Mouse (Mus musculus) liver, embryonic 11.5 days (tissue): ENCODE measurements around the gene Med13. TPM values are rescaled to one million over a fixed set of nuclear protein-coding genes. Genes with fewer than 3 reads are reported as not detected.

Source experiments
- ATAC-seq: fragments of 200-750 bp; cut with Nextera tagmentation; replicated peaks from 2 replicates; pipeline ENCODE4 v1.8.0; 2017; ENCODE audit warnings: moderate number of reproducible peaks, mild to moderate bottlenecking, moderate TSS enrichment, moderate library complexity; ENCODE audit not compliant: low FRiP score
- DNase-seq: peaks from one replicate; pipeline ENCODE4 v3.0.0-alpha.2; 2017; ENCODE audit warnings: low spot score
- H3K27ac ChIP-seq: fragments of 300-500 bp; sonication (generic); 2 replicates; pipeline ENCODE4 v1.5.1; 2014; ENCODE audit warnings: mild to moderate bottlenecking, low read depth, low read length, control low read depth
- H3K27me3 ChIP-seq: fragments of 300-500 bp; sonication (generic); replicated peaks from 2 replicates; pipeline ENCODE4 v1.6.1; 2014; ENCODE audit warnings: low read length, mixed read lengths; ENCODE audit not compliant: control insufficient read depth, insufficient read depth
- H3K36me3 ChIP-seq: fragments of 300-500 bp; sonication (generic); 2 replicates; pipeline ENCODE4 v1.6.1; 2014; ENCODE audit warnings: mild to moderate bottlenecking, low read length, moderate library complexity, mixed read lengths; ENCODE audit not compliant: control insufficient read depth, insufficient read depth
- H3K4me1 ChIP-seq: fragments of 300-500 bp; sonication (generic); replicated peaks from 2 replicates; pipeline ENCODE4 v1.6.1; 2014; ENCODE audit warnings: low read length, mixed read lengths; ENCODE audit not compliant: control insufficient read depth, insufficient read depth
- H3K4me2 ChIP-seq: fragments of 300-500 bp; sonication (generic); 2 replicates; pipeline ENCODE4 v1.6.1; 2014; ENCODE audit warnings: mild to moderate bottlenecking, control low read depth, moderate library complexity
- H3K4me3 ChIP-seq: fragments of 300-500 bp; sonication (generic); 2 replicates; pipeline ENCODE4 v1.5.1; 2014; ENCODE audit warnings: low read depth, low read length, control low read depth
- H3K9ac ChIP-seq: fragments of 300-500 bp; sonication (generic); 2 replicates; pipeline ENCODE4 v1.6.1; 2014; ENCODE audit warnings: low read depth, low read length, control low read depth
- H3K9me3 ChIP-seq: fragments of 300-500 bp; sonication (generic); 2 replicates; pipeline ENCODE4 v1.6.1; 2016; ENCODE audit warnings: low read length, inconsistent platforms, mixed read lengths; ENCODE audit not compliant: control insufficient read depth
- WGBS: fragments of 180-500 bp; shearing (Covaris S2); extraction: QIAGEN DNeasy Blood & Tissue Kit; methylation state at CpG from one replicate; pipeline ENCODE4 v1.1.7; 2014; 5-methylcytosine and 5-hydroxymethylcytosine counted together
- polyA plus RNA-seq: library from polyadenylated mRNA; unstranded; fragments of >200 nt; fragmentation: Nextera tagmentation; extraction: Ambion mirVana; gene quantifications from 2 replicates; pipeline ENCODE4 v1.2.1, GENCODE M21; 2014

The Med13 gene
- 7.6 and 8.9 TPM in 2 replicates for polyA plus RNA-seq

DNA sequence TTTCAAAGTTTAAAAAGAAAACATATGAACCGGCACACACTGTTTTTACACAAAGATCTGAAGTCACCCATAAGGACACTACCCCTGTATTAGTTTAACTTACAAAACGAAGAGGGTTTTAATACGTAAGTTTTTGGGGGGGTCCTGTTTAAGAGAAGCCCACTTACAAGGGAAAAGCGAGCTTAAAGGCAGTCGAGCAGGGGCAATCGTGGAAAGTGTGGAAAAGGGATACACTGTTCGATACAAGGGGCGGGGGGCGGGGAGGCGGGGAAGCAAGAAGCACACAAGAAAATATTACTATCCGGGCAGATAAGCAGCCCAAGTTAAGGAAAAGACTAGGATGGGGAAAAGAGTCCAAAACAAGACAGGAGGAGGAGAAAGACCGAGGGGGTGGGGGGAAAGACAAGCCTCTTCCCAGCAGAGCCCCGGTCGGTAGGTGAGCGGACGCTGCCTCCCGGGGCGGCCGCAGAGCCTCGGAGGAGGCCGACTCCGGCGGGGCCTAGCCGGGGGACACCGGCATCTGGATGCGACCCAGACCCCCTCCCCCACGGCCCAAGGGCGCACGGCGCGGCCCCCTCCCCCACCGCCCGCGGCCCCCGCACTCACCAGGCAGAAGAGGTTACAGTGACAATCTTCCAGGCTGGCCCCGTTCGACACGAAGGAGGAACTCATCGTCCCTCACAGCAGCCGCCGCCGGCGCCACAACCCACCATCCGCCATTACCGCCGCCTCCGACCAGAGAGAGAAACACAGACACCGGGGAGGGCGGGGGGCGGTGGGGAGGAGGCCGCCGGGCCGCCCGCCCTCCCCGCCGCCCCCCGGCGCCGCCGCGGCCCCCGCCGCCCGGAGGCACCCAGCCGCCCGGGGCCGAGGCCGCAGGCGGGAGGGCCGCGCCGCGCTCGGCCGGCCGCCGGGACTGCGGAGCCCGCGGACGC lies at the start of gene Med13:
Gene Med13, minus strand, starts transcription at position 749 of the 935 bp plus-strand sequence.
- Histone ChIP-seq H3K36me3 (peaks cover 6% of the 10 kb centered on the region; the same call in 1 of the 2 replicates), H3K27me3 (no peaks in the 10 kb centered on the region), H3K4me2 (peak within 1 kb of the TSS; percentile 81), H3K9me3 (no peaks in the 10 kb centered on the region), H3K9ac (peak within 1 kb of the TSS; percentile 98), H3K4me1 (peaks cover 14% of the 10 kb centered on the region), H3K27ac (peak within 1 kb of the TSS; percentile 99), H3K4me3 (peak within 1 kb of the TSS; percentile 95)
- DNase-seq (peak; percentile 75), ATAC-seq (peak; percentile 55)
- 1% methylated on average over 67 of the region's 81 CpGs for WGBS

DNA sequence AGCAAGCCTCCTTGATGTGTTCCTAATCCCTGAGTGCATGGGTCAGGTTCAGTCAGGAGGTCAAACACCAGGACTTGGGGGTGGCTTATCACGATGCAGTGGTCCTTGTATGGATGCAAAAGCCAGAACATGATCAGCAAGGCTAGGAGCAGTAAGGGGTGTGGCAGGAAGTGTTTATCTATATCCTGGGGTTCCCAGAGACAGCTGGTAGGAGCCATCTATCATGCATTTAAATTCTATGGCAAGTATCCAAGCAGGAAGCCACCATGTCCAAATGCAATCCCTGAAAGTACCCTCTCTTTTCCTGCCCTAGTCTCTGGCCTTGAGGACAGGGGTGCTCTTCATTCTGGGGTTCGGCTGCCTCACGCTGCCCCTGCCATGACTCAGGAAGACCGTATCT lies 47.2 kb upstream of the Med13 start:
- no peak for ATAC-seq
- H3K36me3 ChIP-seq = no peaks in the 10 kb centered on the region

DNA sequence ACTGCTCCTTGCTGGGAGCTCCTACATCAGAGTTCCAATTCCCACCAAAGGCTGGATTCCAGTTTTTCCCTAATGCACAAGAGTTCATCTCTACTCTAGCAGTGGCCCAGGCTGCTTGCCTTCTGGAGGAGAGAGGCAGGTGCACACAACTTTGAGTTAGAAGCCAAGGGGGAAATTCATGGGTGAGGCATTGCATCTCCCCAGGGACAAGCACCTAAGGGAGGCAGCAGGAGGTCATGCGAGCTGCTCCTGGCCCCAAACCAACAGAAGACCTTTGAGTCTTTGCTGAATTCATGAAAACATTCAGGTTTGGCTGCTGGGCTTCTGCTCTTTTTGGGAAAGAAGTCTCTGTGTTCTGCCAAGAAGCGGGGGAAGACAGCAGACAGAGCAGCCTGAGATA lies 46.4 kb upstream of the Med13 start:
- H3K4me2 ChIP-seq = no peak overlapping the region
- H3K36me3 ChIP-seq = no peaks in the 10 kb centered on the region
- 88% methylated on average over 2 of the region's 2 CpGs for WGBS
- ATAC-seq = no peak
- peaks cover 9% of the 10 kb centered on the region for H3K4me1 ChIP-seq
- no peak for DNase-seq
- H3K27me3 ChIP-seq = no peaks in the 10 kb centered on the region
- H3K27ac ChIP-seq = no peak overlapping the region
- H3K4me3 ChIP-seq = no peak overlapping the region
- no peak overlapping the region for H3K9ac ChIP-seq
- H3K9me3 ChIP-seq = no peaks in the 10 kb centered on the region

More for the DNA sequence above, 47.2 kb upstream of the Med13 start:
- no peak for DNase-seq
- Histone ChIP-seq H3K27ac (no peak overlapping the region), H3K9ac (no peak overlapping the region), H3K4me1 (peaks cover 9% of the 10 kb centered on the region), H3K4me3 (no peak overlapping the region), H3K4me2 (no peak overlapping the region), H3K9me3 (no peaks in the 10 kb centered on the region), H3K27me3 (no peaks in the 10 kb centered on the region)
- WGBS = 67% methylated on average over 4 of the region's 4 CpGs

DNA sequence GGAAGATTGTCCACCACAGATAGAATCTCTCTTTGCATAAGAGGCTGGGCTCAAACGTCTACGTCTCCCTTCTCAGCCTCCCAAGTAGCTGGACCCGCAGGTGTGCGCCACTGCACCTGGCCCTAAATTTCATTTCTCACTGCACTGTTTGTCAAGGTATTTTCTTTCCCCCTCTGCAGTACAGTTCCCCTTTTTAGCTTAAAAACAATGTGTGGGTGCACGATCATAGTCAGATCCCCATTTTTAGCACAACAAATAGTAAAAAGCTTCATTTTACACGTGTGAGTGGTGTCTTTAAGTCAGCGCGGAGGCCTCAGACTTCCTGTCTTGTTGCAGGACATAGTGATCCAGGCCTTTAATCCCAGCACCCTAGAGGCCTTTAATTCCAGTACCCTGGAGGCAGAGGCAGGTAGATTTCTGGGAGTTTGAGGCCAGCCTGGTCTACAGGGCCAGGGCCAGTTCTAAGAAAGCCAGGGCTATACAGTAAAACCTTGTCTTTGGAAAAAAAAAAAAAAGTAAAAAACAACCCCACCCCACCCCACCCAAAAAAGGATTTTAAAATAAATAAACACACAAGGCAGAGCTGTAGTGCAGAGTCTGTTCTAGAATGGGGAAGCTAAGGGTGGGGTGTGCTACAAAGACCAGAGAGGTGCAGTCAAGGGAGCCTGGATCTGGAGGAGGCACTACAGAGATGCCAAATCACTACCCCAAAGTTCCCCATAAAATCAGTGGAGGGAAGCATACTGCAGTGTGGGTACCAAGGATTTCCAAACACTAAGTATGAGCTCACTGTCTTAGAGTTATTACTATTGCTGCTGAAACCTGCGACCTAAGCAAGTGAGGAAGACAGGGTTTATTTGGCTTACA lies 42.1 kb upstream of the Med13 start:
- DNase-seq = no peak
- ATAC-seq = no peak
- Histone ChIP-seq H3K4me2 (no peak overlapping the region), H3K9ac (no peak overlapping the region), H3K4me1 (peaks cover 22% of the 10 kb centered on the region), H3K36me3 (no peaks in the 10 kb centered on the region), H3K27me3 (no peaks in the 10 kb centered on the region), H3K4me3 (no peak overlapping the region), H3K9me3 (no peaks in the 10 kb centered on the region), H3K27ac (no peak overlapping the region)
- 83% methylated on average over 9 of the region's 9 CpGs for WGBS

DNA sequence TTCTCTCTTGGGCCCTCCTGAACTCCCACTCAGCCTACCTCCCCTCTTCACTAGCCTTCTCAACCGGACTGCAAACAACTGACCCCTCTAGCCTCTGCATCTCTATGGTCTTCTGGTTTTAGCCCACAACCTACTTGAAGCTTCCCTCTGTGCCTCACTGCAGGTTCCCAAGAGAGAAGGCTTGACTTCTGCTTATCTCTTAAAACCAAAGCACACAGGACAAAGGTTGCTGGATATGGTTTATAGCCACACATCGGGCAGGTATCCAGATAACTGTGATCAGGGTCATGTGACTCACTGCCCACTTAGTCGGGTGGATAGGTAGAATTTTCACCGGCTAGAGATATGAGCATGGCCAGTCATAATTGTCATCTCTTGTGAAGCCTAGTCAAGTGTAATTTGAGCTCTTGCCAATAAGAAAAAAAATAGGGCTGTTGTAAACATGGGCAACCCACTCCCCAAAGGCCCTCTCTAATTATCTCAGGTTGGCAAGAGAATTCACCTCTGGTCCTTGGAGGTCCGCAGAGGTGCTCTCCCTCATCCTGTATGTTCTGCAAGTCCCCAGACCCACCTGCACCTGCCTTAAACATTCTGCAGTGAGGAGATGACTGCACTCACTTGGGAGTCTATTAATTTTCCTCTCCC lies 39.7 kb upstream of the Med13 start:
- peaks cover 19% of the 10 kb centered on the region for H3K4me1 ChIP-seq
- H3K4me2 ChIP-seq = no peak overlapping the region
- H3K36me3 ChIP-seq = no peaks in the 10 kb centered on the region
- H3K27me3 ChIP-seq = no peaks in the 10 kb centered on the region
- WGBS = 53% methylated on average over 5 of the region's 5 CpGs
- ATAC-seq (no peak), DNase-seq (no peak)
- no peak overlapping the region for H3K27ac ChIP-seq
- H3K9me3 ChIP-seq = no peaks in the 10 kb centered on the region
- H3K4me3 ChIP-seq = no peak overlapping the region
- no peak overlapping the region for H3K9ac ChIP-seq

DNA sequence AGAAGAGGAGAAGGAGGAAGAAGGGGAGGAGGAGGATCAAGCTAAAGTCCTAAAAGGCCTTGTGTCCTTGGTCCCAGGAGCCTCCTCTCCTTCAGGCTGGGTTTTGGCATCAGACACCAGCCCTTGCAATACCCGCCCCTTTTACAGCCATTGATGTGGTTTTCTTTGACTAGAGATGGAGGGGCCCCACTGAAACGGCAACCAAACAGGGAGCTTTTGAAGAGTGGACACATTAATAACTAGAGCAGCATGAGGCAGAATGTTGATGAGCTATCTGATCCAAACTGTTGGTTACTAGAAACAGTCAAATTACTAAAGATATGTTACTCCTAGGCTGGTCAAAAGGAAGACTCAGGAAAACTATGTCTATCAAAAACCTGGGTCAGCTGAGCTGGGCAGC lies 39.1 kb upstream of the Med13 start:
- H3K27me3 ChIP-seq = no peaks in the 10 kb centered on the region
- no peak overlapping the region for H3K9ac ChIP-seq
- no peak overlapping the region for H3K4me3 ChIP-seq
- no peaks in the 10 kb centered on the region for H3K36me3 ChIP-seq
- peaks cover 20% of the 10 kb centered on the region for H3K4me1 ChIP-seq
- ATAC-seq (no peak), DNase-seq (no peak)
- 47% methylated on average over 2 of the region's 2 CpGs for WGBS
- H3K9me3 ChIP-seq = no peaks in the 10 kb centered on the region
- no peak overlapping the region for H3K4me2 ChIP-seq
- no peak overlapping the region for H3K27ac ChIP-seq

DNA sequence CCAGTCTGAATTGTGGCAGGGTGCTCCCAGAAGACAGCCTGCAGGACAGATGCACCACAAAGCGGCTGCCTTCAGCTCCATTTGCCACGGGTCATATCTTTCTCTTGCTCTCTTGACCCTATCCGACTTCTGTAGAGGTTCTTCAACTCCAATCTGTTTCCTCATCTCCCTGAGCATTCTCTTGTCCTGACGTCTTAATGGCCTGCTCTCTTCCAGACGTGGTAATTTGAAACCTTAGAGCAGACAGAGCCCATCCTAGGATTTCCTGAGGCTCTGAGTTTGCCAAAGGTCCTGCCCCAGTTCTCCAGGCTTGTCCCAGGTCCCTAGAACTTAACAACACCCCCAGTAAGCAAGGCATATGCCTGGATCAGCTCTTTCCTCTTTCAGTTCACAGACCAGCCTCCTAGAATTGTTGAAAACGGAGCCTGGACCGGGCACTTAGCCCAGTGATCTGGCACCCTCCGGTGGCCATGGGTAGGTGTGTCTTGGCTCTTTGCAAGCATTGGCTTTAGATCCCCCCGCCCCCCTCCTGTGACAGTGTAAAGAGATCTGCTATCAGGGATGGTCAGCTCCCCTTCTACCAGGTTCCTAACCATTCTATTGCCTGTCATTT lies 38.2 kb upstream of the Med13 start:
- Histone ChIP-seq H3K36me3 (no peaks in the 10 kb centered on the region), H3K4me2 (peak overlapping the region; percentile 49), H3K9ac (0 out of 2 replicates have a peak overlapping the region, but pooled peaks have one; percentile 2), H3K4me1 (peaks cover 21% of the 10 kb centered on the region), H3K4me3 (0 out of 2 replicates have a peak overlapping the region, but pooled peaks have one; percentile 18), H3K9me3 (no peaks in the 10 kb centered on the region), H3K27ac (peak overlapping the region; percentile 48; the same call in 1 of the 2 replicates), H3K27me3 (no peaks in the 10 kb centered on the region)
- ATAC-seq (peak; percentile 72), DNase-seq (peak; percentile 57)
- WGBS = 11% methylated on average over 9 of the region's 9 CpGs

DNA sequence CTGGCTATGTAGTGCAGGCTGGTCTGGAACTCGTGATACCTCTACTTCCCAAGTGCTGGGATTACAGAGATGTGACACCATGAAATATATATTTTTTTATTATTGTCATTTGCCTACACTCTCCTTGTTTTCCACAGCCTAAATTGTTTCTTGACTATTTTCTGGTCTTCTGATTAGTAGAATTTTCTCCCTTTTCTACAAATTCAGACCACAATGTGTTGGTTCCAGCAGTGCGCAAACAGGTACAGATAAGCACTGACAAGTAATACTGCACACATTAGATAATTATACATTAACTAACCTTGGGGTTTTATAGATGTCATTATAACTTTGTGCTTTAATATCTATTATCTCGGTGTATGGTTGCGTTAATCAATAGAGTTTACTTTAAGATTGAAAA lies 37.7 kb upstream of the Med13 start:
- peak; percentile 65 for ATAC-seq

More for the DNA sequence above, 37.7 kb upstream of the Med13 start:
- H3K27ac ChIP-seq = peak overlapping the region; percentile 48; the same call in 1 of the 2 replicates
- no peaks in the 10 kb centered on the region for H3K36me3 ChIP-seq
- peaks cover 21% of the 10 kb centered on the region for H3K4me1 ChIP-seq
- WGBS = 70% methylated on average over 4 of the region's 4 CpGs
- H3K4me2 ChIP-seq = peak overlapping the region; percentile 49
- H3K9ac ChIP-seq = 0 out of 2 replicates have a peak overlapping the region, but pooled peaks have one; percentile 2
- H3K27me3 ChIP-seq = no peaks in the 10 kb centered on the region
- DNase-seq = no peak
- H3K9me3 ChIP-seq = no peaks in the 10 kb centered on the region
- no peak overlapping the region for H3K4me3 ChIP-seq
